Mouse (Mus musculus) thymus, postnatal 0 days (tissue): ENCODE data around the gene Tk1. TPM values are rescaled to one million over a fixed set of nuclear protein-coding genes. Genes with fewer than 3 reads are reported as not detected.

Experiments
- DNase-seq: peaks from one replicate; pipeline ENCODE4 v3.0.0-alpha.2; 2015; ENCODE audit warnings: low spot score
- polyA plus RNA-seq: library from polyadenylated mRNA; unstranded; fragments of >200 nt; fragmentation: Nextera tagmentation; extraction: Ambion mirVana; gene quantifications from 2 replicates; pipeline ENCODE4 v1.2.1, GENCODE M21; 2015

The Tk1 gene
- polyA plus RNA-seq, 1 experiment from 2014 or later = 133 TPM

DNA sequence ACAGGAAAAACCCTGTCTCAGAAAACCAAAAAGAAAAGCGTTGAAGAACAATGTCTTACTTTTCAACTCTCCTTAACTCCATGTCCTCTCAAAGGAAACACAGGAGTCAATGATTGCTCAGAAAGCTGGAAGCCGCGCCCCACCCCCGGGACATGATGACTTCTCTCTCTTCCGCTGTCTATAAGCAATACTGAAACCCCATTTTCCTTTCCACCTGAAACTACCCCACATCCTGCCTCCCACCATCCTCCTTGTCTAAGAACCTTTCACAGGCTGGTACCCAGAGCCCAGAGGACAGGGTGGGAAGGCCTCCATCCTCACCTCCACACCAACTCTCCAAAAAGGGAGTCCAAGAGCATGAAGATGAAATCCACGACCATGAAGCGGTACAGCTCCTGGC lies 53.5 kb downstream of the Tk1 start:
- DNase-seq = no peak

DNA sequence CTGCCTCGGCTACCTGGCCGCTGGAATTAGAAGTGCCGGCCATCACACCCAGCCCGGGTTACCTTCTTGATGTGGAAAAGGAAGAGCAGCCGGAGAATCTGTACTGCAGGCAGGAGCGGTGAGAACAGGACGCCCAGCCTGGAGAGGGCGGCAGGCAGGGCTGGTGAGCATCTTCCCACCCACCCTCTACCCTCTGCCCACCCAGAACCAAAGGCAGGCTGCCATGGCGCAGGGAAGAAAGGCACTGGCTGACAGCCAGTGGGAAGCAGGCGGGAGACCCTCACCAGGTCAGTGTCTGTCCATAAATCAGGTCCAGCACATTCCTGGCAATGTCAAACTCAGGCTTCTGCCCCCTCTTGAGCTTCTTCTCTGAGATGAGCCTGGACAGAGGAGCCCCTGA lies 55.5 kb downstream of the Tk1 start:
- no peak for DNase-seq

DNA sequence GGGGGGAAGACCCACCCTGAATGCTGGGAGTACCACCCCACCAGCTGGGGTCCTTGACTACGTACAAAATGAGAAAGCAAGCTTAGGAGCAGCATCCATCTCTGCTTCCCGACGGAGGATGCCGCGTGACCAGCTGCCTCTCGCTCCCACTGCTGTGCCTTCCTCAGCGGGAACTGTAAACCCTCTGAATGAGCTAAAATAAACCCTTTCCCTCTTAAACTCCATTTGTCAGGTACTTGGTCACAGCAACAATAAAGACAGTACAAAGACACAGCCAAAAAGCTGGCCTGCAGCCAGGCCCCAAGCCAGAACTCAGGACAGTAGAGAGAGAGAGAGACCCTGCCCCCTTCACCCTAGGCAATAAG lies 56.2 kb downstream of the Tk1 start:
- DNase-seq = no peak

DNA sequence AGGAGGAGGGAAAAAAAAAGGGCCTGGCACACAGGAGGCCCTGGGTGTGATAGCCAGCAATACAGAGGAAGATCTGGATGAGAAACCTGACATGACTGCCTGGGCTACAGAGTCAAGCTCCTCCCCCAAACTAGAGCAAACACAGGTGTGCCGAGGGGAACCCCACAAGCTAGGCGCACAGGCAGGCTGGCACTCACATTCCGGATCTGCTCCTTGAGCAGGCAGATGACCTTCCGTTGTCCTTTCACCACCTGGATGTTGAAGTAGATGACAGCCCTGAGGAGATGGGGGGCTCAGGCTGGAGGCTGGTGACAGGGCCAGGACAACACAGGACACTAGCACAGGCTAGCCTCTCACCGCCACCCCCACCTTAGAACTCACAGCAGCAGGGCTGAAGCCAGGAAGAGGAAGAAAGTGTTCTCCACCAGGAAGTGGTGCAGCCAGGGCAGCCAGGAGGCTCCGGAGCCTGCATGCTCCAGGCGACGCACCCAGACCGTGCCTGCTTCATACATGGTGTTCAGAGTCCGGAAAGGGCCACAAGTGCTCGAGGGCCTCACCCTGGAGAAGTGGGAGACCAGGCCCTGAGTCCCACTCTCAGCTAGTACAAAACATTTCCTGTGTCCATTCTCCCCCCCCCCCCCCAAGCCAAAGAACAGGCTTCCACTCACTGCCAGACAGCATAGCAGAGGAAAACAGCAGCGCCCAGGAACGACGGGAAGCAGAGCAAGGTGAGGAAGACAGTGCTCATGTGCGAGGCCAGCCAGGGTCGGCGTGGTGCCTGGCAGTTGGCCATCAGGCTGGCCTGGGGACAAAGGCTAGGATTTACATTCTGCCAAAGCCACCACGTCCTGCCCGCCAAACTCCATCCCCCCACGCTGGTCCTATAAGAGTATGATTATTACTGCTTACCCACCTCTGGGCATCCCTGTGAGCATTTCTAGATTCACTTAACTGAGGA lies 56.9 kb downstream of the Tk1 start:
- no peak for DNase-seq

DNA sequence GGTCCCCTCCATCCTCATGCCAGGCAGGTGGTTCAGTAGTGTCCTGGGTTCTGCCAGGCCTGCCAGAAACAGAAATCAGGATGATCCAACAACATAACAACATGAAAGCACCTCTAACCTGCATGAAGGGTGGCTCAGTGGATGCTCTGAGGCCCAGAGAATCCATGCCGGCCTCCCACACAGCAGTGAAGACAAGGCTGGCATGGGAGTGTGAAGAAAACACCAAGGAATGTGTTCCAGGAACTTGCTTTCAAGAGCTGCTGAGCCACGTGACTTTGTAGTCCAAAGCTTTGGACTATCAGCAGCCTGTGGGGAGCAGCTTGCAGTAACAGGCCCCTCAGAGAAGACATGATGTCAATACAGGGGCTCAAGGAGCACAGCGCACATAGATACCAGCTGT lies 59.6 kb downstream of the Tk1 start:
- DNase-seq = no peak

Other genes starting within 250 kb of the Tk1 start
- 13.2 and 18.7 TPM in 2 replicates for gene Tnrc6c, start 171.8 kb downstream of the Tk1 start, polyA plus RNA-seq
- gene Tmc8, start 44.0 kb downstream of the Tk1 start, polyA plus RNA-seq = 37.5 and 41.1 TPM in 2 replicates
- 46.7 and 58.9 TPM in 2 replicates for gene Tmc6, start 43.9 kb downstream of the Tk1 start, polyA plus RNA-seq
- 0.21 and 0.55 TPM in 2 replicates for gene 6030468B19Rik, start 28.4 kb downstream of the Tk1 start, polyA plus RNA-seq
- 0.13 and 0.48 TPM in 2 replicates for gene Gm20708, start 16.4 kb downstream of the Tk1 start, polyA plus RNA-seq
- 100.0 and 116 TPM in 2 replicates for gene Syngr2, start 16.4 kb downstream of the Tk1 start, polyA plus RNA-seq
- 6.5 and 6.9 TPM in 2 replicates for gene Afmid, start 168 bp downstream of the Tk1 start, polyA plus RNA-seq
- 457 and 480 TPM in 2 replicates for gene Birc5, start 23.2 kb upstream of the Tk1 start, polyA plus RNA-seq
- not detected in 2 replicates for gene Tmem235, start 34.7 kb upstream of the Tk1 start, polyA plus RNA-seq
- gene Tha1, start 47.4 kb upstream of the Tk1 start, polyA plus RNA-seq = 9.0 and 9.4 TPM in 2 replicates
- 25.8 and 26.7 TPM in 2 replicates for gene Socs3, start 144.0 kb upstream of the Tk1 start, polyA plus RNA-seq
- gene Pgs1, start 160.2 kb upstream of the Tk1 start, polyA plus RNA-seq = 54.8 and 55.6 TPM in 2 replicates